Mouse (Mus musculus): ENCODE results near the gene Susd5. TPM values are rescaled to one million over a fixed set of nuclear protein-coding genes. Genes with fewer than 3 reads are reported as not detected.

Susd5 gene
- polyA plus RNA-seq, 1 experiment, result 0.50 TPM

DNA sequence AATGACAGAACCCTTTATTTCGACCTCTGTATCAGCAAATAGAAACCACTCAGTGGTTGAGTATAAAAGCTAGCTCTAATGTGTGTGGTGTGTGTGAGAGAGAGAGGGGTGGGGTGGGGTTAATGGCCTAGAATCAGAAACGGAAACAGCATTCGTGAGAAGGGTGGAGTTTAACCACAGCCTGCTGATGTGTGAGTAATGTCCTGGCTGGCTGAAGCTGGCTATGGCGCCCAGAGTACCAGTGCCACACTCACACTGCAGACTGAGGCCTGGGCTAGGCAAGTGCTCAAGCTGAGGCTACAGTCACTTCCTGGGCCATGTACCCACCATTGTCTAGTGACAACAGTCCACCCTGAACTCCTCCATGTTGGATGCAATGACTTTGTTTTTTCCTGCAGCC, 40.5 kb upstream of the Susd5 start:
- peaks cover 15% of the 10 kb centered on the region for H3K79me3 ChIP-seq (ENCODE audit: low read depth)
- H3K27me3 ChIP-seq (ENCODE audit: control insufficient read depth, insufficient read depth, insufficient read length), result no peaks in the 10 kb centered on the region
- peak overlapping the region; percentile 0 for H3ac ChIP-seq (ENCODE audit: control insufficient read depth, insufficient read length, low read depth)
- H3K4me3 ChIP-seq (ENCODE audit: insufficient read depth, poor library complexity, severe bottlenecking), result no peak overlapping the region
- no peak for TF ChIP-seq CEBPB (IDR thresholded peaks at IDR 0.05; ENCODE audit: low read depth)
- peak; percentile 15 for TF ChIP-seq FOSL1 (IDR thresholded peaks at IDR 0.05; ENCODE audit: insufficient read depth, low read length, poor library complexity, severe bottlenecking)
- H3K36me3 ChIP-seq (ENCODE audit: control insufficient read depth, insufficient read depth), result peaks cover 8% of the 10 kb centered on the region
- H3K79me2 ChIP-seq (ENCODE audit: control insufficient read depth, insufficient read depth), result peaks cover 45% of the 10 kb centered on the region

- peaks cover 70% of the 10 kb centered on the region for H3K79me2 ChIP-seq (ENCODE audit: control insufficient read depth, insufficient read depth)
- TF ChIP-seq USF1 (IDR thresholded peaks at IDR 0.05; ENCODE audit: low read depth), result no peak
- TF ChIP-seq CTCF (IDR thresholded peaks at IDR 0.05; ENCODE audit: control insufficient read depth, insufficient read depth, insufficient read length), result no peak
- no peak for TF ChIP-seq MYOD1 (IDR thresholded peaks at IDR 0.05; ENCODE audit: control insufficient read depth, insufficient read length, low read depth)
- no peak for TF ChIP-seq MYOG (IDR thresholded peaks at IDR 0.05; ENCODE audit: control insufficient read depth, extremely low read depth, insufficient read length)
- TF ChIP-seq MAX (IDR thresholded peaks at IDR 0.05), result no peak
- no peak for TF ChIP-seq FOSL1 (IDR thresholded peaks at IDR 0.05; ENCODE audit: insufficient read depth, low read length, poor library complexity, severe bottlenecking)
- TF ChIP-seq CEBPB (IDR thresholded peaks at IDR 0.05; ENCODE audit: low read depth), result no peak
- H3K27me3 ChIP-seq (ENCODE audit: control insufficient read depth, insufficient read depth, insufficient read length), result no peaks in the 10 kb centered on the region
- no peak overlapping the region for H3K4me3 ChIP-seq (ENCODE audit: insufficient read depth, poor library complexity, severe bottlenecking)
- H3ac ChIP-seq (ENCODE audit: control insufficient read depth, insufficient read length, low read depth), result no peak overlapping the region
- H3K79me3 ChIP-seq (ENCODE audit: low read depth), result peaks cover 29% of the 10 kb centered on the region
- H3K36me3 ChIP-seq (ENCODE audit: control insufficient read depth, insufficient read depth), result peaks cover 8% of the 10 kb centered on the region
These were observed 37.8 kb upstream of the Susd5 start for GRCm38 (mm10) chr9:114019012-114019762.

DNA sequence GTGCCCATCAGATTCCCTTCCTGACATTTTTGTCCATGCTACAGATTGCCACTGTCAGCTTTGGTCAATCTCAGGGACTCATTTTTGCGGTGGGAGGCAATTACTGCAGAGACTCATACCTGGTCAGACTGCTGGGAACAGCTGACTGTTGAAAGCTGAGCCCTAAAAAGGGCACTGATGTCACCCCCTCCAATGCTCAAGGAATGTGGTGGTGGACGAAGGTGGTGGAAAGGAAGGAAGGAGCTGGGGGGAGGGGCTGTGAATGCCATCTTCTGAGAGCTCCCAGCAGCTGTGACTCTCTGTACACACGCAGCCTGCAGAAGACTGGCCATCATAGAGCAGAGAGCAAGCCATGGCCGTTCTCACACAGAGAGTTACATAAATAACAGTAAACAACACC, 34.8 kb upstream of the Susd5 start:
- no peak overlapping the region for H3K4me3 ChIP-seq (ENCODE audit: insufficient read depth, poor library complexity, severe bottlenecking)
- peaks cover 82% of the 10 kb centered on the region for H3K79me2 ChIP-seq (ENCODE audit: control insufficient read depth, insufficient read depth)
- H3K27me3 ChIP-seq (ENCODE audit: control insufficient read depth, insufficient read depth, insufficient read length), result no peaks in the 10 kb centered on the region
- TF ChIP-seq MYOD1 (IDR thresholded peaks at IDR 0.05; ENCODE audit: control insufficient read depth, insufficient read length, low read depth) (peak; percentile 86), CEBPB (IDR thresholded peaks at IDR 0.05; ENCODE audit: low read depth) (no peak)
- peaks cover 5% of the 10 kb centered on the region for H3K36me3 ChIP-seq (ENCODE audit: control insufficient read depth, insufficient read depth)
- H3ac ChIP-seq (ENCODE audit: control insufficient read depth, insufficient read length, low read depth), result no peak overlapping the region
- H3K79me3 ChIP-seq (ENCODE audit: low read depth), result peaks cover 34% of the 10 kb centered on the region

- Histone ChIP-seq H3K36me3 (ENCODE audit: control insufficient read depth, insufficient read depth) (no peaks in the 10 kb centered on the region), H3K27me3 (ENCODE audit: control insufficient read depth, insufficient read depth, insufficient read length) (no peaks in the 10 kb centered on the region), H3K79me3 (ENCODE audit: low read depth) (peaks cover 28% of the 10 kb centered on the region), H3K79me2 (ENCODE audit: control insufficient read depth, insufficient read depth) (peaks cover 56% of the 10 kb centered on the region), H3K4me3 (ENCODE audit: insufficient read depth, poor library complexity, severe bottlenecking) (peak overlapping the region; percentile 23), H3ac (ENCODE audit: control insufficient read depth, insufficient read length, low read depth) (peak overlapping the region; percentile 70)
- TF ChIP-seq FOSL1 (IDR thresholded peaks at IDR 0.05; ENCODE audit: insufficient read depth, low read length, poor library complexity, severe bottlenecking) (no peak), MAX (IDR thresholded peaks at IDR 0.05) (no peak), MYOG (IDR thresholded peaks at IDR 0.05; ENCODE audit: control insufficient read depth, extremely low read depth, insufficient read length) (no peak), CTCF (IDR thresholded peaks at IDR 0.05; ENCODE audit: control insufficient read depth, insufficient read depth, insufficient read length) (no peak), CEBPB (IDR thresholded peaks at IDR 0.05; ENCODE audit: low read depth) (no peak), MYOD1 (IDR thresholded peaks at IDR 0.05; ENCODE audit: control insufficient read depth, insufficient read length, low read depth) (no peak), USF1 (IDR thresholded peaks at IDR 0.05; ENCODE audit: low read depth) (no peak)
These were observed 31.8 kb upstream of the Susd5 start for GRCm38 (mm10) chr9:114025182-114025581.

GRCm38 (mm10) chr9:114025846-114026245, 31.1 kb upstream of the Susd5 start:
- Histone ChIP-seq H3K27me3 (ENCODE audit: control insufficient read depth, insufficient read depth, insufficient read length) (no peaks in the 10 kb centered on the region), H3ac (ENCODE audit: control insufficient read depth, insufficient read length, low read depth) (peak overlapping the region; percentile 76), H3K4me3 (ENCODE audit: insufficient read depth, poor library complexity, severe bottlenecking) (peak overlapping the region; percentile 42), H3K36me3 (ENCODE audit: control insufficient read depth, insufficient read depth) (no peaks in the 10 kb centered on the region), H3K79me2 (ENCODE audit: control insufficient read depth, insufficient read depth) (peaks cover 49% of the 10 kb centered on the region), H3K79me3 (ENCODE audit: low read depth) (peaks cover 22% of the 10 kb centered on the region)
- TF ChIP-seq MYOG (IDR thresholded peaks at IDR 0.05; ENCODE audit: control insufficient read depth, extremely low read depth, insufficient read length), result no peak
- no peak for TF ChIP-seq CTCF (IDR thresholded peaks at IDR 0.05; ENCODE audit: control insufficient read depth, insufficient read depth, insufficient read length)

GRCm38 (mm10) chr9:114026261-114026934, 30.5 kb upstream of the Susd5 start:
- Histone ChIP-seq H3K4me3 (ENCODE audit: insufficient read depth, poor library complexity, severe bottlenecking) (peak overlapping the region; percentile 42), H3K27me3 (ENCODE audit: control insufficient read depth, insufficient read depth, insufficient read length) (no peaks in the 10 kb centered on the region), H3K36me3 (ENCODE audit: control insufficient read depth, insufficient read depth) (no peaks in the 10 kb centered on the region), H3ac (ENCODE audit: control insufficient read depth, insufficient read length, low read depth) (peak overlapping the region; percentile 76), H3K79me3 (ENCODE audit: low read depth) (peaks cover 19% of the 10 kb centered on the region), H3K79me2 (ENCODE audit: control insufficient read depth, insufficient read depth) (peaks cover 44% of the 10 kb centered on the region)
- TF ChIP-seq CEBPB (IDR thresholded peaks at IDR 0.05; ENCODE audit: low read depth), result no peak
- no peak for TF ChIP-seq MYOD1 (IDR thresholded peaks at IDR 0.05; ENCODE audit: control insufficient read depth, insufficient read length, low read depth)
- TF ChIP-seq MYOG (IDR thresholded peaks at IDR 0.05; ENCODE audit: control insufficient read depth, extremely low read depth, insufficient read length), result no peak
- peak; percentile 18 for TF ChIP-seq MAX (IDR thresholded peaks at IDR 0.05)
- TF ChIP-seq USF1 (IDR thresholded peaks at IDR 0.05; ENCODE audit: low read depth), result peak; percentile 94
